Mouse (Mus musculus) embryo, embryonic 11.5 days (tissue): ENCODE results near the gene Tmem47.
A peak's percentile ranks its signal among the peaks of the same experiment; 100 is the strongest.

Experiments used
- DNase-seq: peaks from one replicate; pipeline ENCODE4 v3.0.0-alpha.2; 2012; ENCODE audit warnings: low read depth, low spot score

Gene Tmem47

GRCm38 (mm10) chrX:81070210-81070803 lies at the start of gene Tmem47:
Gene Tmem47 (plus strand): TSS chrX:81070698.
- peak; percentile 63 for DNase-seq

DNA sequence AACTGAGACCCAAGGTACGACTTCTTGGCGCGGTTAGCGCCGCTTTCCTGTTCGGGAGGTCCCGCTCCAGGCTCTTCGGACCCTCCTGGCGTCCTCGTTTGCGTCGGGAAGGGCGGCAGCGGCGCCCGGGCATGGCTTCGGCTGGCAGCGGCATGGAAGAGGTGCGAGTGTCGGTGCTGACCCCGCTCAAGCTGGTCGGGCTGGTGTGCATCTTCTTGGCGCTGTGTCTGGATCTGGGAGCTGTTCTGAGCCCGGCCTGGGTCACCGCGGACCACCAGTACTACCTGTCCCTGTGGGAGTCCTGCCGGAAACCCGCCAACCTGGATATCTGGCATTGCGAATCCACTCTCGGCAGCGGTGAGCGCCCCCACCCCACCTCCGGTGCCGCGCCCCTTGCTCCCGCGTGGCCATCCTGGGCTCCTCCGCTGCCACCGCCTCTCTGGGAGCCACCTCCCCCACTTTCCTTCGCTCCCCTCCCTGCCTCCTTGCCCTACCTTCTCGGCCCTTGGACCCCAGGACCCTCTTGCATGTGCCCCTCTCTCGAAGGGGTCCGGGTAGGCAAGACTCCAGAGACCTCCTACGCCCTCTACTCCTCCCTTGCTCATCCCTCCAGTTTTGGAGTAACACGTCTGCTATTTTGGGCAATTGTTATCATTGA lies 435 bp downstream of the Tmem47 start:
- peak; percentile 5 for DNase-seq

GRCm38 (mm10) chrX:81071746-81072640 lies 1.5 kb downstream of the Tmem47 start:
- peak; percentile 9 for DNase-seq

DNA sequence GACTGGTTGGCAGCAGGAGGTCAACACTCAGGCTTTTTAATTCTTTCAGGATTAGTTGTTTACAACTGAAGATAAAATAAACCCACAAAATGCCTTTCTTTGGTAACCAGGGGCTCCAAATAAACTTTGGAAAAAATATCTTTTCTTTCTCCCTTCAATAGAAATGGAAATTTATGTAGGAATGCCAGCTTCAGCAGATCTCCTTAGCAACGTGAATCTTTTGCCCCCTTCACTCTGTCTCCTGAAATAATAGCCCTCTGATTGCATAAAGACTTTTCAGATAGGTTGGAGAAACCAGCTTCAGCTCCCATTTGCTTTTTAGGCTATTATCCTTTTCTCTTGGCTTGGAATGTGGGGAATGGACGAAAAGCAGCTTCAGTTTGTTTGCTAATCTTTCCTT lies 2.2 kb downstream of the Tmem47 start:
- DNase-seq: no peak

DNA sequence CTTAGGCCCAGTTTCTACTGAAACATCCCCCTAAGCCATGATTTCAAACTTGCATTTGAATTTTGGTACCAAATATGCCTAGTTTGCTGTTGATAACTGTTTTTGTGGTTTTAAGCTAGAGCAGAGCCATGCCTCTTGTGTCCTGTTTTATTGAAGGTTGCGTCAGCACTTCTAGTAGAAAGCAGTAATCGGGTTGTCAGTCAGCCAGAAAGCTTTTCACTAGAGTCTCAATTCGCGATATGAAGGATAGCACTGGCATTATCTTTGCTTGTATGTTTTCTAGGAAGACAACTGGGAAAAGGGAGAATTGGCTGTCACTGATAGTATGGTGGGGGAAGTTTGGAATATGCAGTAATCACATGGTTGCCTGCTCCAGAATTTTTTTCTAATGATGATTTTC lies 3.3 kb downstream of the Tmem47 start:
- DNase-seq: no peak

DNA sequence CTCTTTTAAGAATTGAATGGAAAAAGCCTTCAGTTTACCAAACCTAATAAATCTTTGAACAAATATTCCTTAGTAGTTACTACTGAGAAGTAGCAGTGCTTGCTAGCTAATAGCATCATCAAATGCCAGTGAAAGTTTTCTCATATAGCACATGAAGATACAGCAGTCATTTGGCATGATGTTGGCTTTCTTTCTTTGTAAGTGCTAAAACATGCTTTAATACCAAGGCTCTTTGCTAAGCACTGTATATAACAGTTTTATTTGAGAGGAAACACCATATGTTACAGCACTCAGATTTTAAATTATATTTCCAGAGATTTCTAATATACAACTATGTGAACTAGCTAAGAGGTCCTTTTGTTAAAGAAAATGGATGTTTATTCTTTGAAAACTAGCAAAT lies 8.0 kb downstream of the Tmem47 start:
- DNase-seq: no peak

DNA sequence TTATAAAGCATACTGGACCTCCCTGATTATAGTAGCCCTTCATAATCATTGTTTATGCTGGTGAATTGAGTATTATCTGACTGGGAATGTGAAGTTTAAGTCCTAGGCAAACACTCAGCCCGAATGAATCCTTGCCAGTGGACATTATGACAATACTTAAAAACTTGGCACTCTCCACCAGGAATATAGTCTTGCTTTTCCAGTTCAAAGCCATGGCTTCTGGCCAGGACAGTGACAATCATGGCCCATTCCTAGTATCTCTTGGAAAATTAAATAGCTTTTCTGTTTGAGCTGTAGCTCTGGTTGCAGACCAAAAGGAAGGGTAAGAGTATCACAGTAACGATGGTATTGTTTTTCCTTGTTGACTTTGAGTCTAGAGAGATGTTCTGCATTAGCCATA lies 10.5 kb downstream of the Tmem47 start:
- no peak for DNase-seq

- DNase-seq: no peak
Measured at GRCm38 (mm10) chrX:81085025-81085752, 14.7 kb downstream of the Tmem47 start.

DNA sequence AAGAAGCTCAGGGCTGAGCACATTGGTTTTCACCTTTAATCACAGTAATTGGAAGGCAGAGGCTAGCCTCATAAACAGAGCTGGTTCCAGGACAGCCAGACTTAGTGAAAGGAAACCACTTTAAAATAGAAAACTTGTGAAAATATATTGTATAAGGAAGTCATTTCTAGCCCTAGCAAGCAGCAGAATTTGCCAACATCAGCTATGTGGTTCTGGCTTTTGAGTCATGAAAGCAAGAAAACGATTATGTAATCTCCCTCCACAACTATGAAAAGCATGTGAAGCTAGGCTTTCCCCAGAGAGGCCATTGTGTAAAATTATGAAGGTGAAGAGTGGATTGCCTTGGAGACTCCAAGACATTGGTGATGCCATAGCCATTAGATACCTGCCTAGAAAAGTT lies 76.9 kb downstream of the Tmem47 start:
- DNase-seq: no peak
